Comparison of ENCODE assay signal across 8 mouse cellular contexts in genomic region chr5:63968443-63969415, GRCm38 (mm10). TPM values are rescaled to one million over a fixed set of nuclear protein-coding genes. Genes with fewer than 3 reads are reported as not detected.
DNase-seq lines count a peak whose midpoint lies in the region; ATAC-seq and TF ChIP-seq lines count a peak whose summit lies in the region.

Rell1 (minus strand) TSS chr5:63968897.

- WGBS in heart, embryonic 12.5 days, result 1% methylated on average over 83 of the region's 85 CpGs
- under 1% methylated on average over 67 of the region's 85 CpGs for WGBS in kidney, postnatal 0 days
- under 1% methylated on average over 82 of the region's 85 CpGs for WGBS in liver, embryonic 11.5 days
- WGBS in stomach, embryonic 14.5 days, result under 1% methylated on average over 80 of the region's 85 CpGs

- ATAC-seq in erythroid progenitor cell, adult 5-6 weeks (replicated peaks; ENCODE audit: low FRiP score, poor library complexity, severe bottlenecking), result peak; percentile 93
- peak; percentile 98 for ATAC-seq in heart, embryonic 12.5 days (ENCODE audit: insufficient number of reproducible peaks, low FRiP score)
- ATAC-seq in kidney, postnatal 0 days (replicated peaks; ENCODE audit: low FRiP score, low read depth), result peak; percentile 98
- peak; percentile 96 for ATAC-seq in liver, embryonic 11.5 days (replicated peaks; ENCODE audit: low FRiP score)
- ATAC-seq in stomach, embryonic 14.5 days (ENCODE audit: insufficient number of reproducible peaks, insufficient read depth, low FRiP score, low read depth), result peak; percentile 98

- peak; percentile 33; the same call in 1 of the 2 replicates for TF ChIP-seq CTCF in kidney, postnatal 0 days (IDR thresholded peaks at IDR 0.05; ENCODE audit: low read depth)

- peak within 1 kb of the TSS; percentile 94 for H3K4me2 ChIP-seq in heart, embryonic 12.5 days
- H3K4me2 ChIP-seq in kidney, postnatal 0 days (ENCODE audit: low read length), result peak within 1 kb of the TSS; percentile 78
- peak within 1 kb of the TSS; percentile 75 for H3K4me2 ChIP-seq in liver, embryonic 11.5 days
- peak within 1 kb of the TSS; percentile 68 for H3K4me2 ChIP-seq in stomach, embryonic 14.5 days (replicated peaks; ENCODE audit: low read depth, low read length)

- H3K27ac ChIP-seq in heart, embryonic 12.5 days (ENCODE audit: poor library complexity, severe bottlenecking), result peak within 1 kb of the TSS; percentile 65
- H3K27ac ChIP-seq in kidney, postnatal 0 days, result peak within 1 kb of the TSS; percentile 82
- H3K27ac ChIP-seq in liver, embryonic 11.5 days (ENCODE audit: low read depth, low read length), result peak within 1 kb of the TSS; percentile 46
- peak within 1 kb of the TSS; percentile 71 for H3K27ac ChIP-seq in stomach, embryonic 14.5 days (ENCODE audit: low read length)

- DNase-seq in CD4-positive helper T cell, adult 2 months (ENCODE audit: low read depth, low spot score), result peak; percentile 95
- peak; percentile 68 for DNase-seq in brain, embryonic 18.5 days (ENCODE audit: low read depth, low spot score)
- peak; percentile 98 for DNase-seq in kidney, postnatal 0 days (ENCODE audit: low spot score)
- DNase-seq in liver, embryonic 11.5 days (ENCODE audit: low spot score), result peak; percentile 100
- DNase-seq in naive thymus-derived CD4-positive, alpha-beta T cell, adult 2 months (ENCODE audit: low read depth), result peak; percentile 96

- H3K4me3 ChIP-seq in heart, embryonic 12.5 days, result peak within 1 kb of the TSS; percentile 91
- H3K4me3 ChIP-seq in kidney, postnatal 0 days (replicated peaks; ENCODE audit: low read depth, low read length), result peak within 1 kb of the TSS; percentile 84
- peak within 1 kb of the TSS; percentile 73 for H3K4me3 ChIP-seq in liver, embryonic 11.5 days (ENCODE audit: low read depth, low read length)
- H3K4me3 ChIP-seq in stomach, embryonic 14.5 days (ENCODE audit: low read depth, low read length), result peak within 1 kb of the TSS; percentile 80

- H3K27me3 ChIP-seq in heart, embryonic 12.5 days (replicated peaks), result no peaks in the 10 kb centered on the region
- H3K27me3 ChIP-seq in kidney, postnatal 0 days (ENCODE audit: insufficient read depth, low read length), result no peaks in the 10 kb centered on the region
- no peaks in the 10 kb centered on the region for H3K27me3 ChIP-seq in liver, embryonic 11.5 days (replicated peaks; ENCODE audit: control insufficient read depth, insufficient read depth, low read length)
- no peaks in the 10 kb centered on the region for H3K27me3 ChIP-seq in stomach, embryonic 14.5 days (ENCODE audit: control insufficient read depth, insufficient read depth, low read length)

- H3K9ac ChIP-seq in heart, embryonic 12.5 days, result peak within 1 kb of the TSS; percentile 87
- peak within 1 kb of the TSS; percentile 77 for H3K9ac ChIP-seq in kidney, postnatal 0 days (ENCODE audit: low read depth, low read length)
- peak within 1 kb of the TSS; percentile 73 for H3K9ac ChIP-seq in liver, embryonic 11.5 days (ENCODE audit: low read depth, low read length)
- peak within 1 kb of the TSS; percentile 81 for H3K9ac ChIP-seq in stomach, embryonic 14.5 days (replicated peaks; ENCODE audit: low read depth, low read length)

- H3K9me3 ChIP-seq in heart, embryonic 12.5 days (replicated peaks), result no peaks in the 10 kb centered on the region
- no peaks in the 10 kb centered on the region for H3K9me3 ChIP-seq in kidney, postnatal 0 days (replicated peaks; ENCODE audit: low read length)
- no peaks in the 10 kb centered on the region for H3K9me3 ChIP-seq in liver, embryonic 11.5 days (ENCODE audit: control insufficient read depth, low read length)
- H3K9me3 ChIP-seq in stomach, embryonic 14.5 days (ENCODE audit: control insufficient read depth, low read depth, low read length), result no peaks in the 10 kb centered on the region

- H3K36me3 ChIP-seq in heart, embryonic 12.5 days, result no peaks in the 10 kb centered on the region
- no peaks in the 10 kb centered on the region for H3K36me3 ChIP-seq in kidney, postnatal 0 days (ENCODE audit: insufficient read depth, low read length)
- H3K36me3 ChIP-seq in liver, embryonic 11.5 days (ENCODE audit: control insufficient read depth, insufficient read depth, low read length), result no peaks in the 10 kb centered on the region
- no peaks in the 10 kb centered on the region for H3K36me3 ChIP-seq in stomach, embryonic 14.5 days (ENCODE audit: control insufficient read depth, insufficient read depth, low read length)

- H3K4me1 ChIP-seq in heart, embryonic 12.5 days (replicated peaks), result peaks cover 13% of the 10 kb centered on the region
- H3K4me1 ChIP-seq in kidney, postnatal 0 days (replicated peaks; ENCODE audit: insufficient read depth, low read length), result peaks cover 26% of the 10 kb centered on the region; the same call in 1 of the 2 replicates
- H3K4me1 ChIP-seq in liver, embryonic 11.5 days (replicated peaks; ENCODE audit: control insufficient read depth, insufficient read depth, low read length), result 0 out of 2 replicates have a peak, but pooled peaks cover 3% of the 10 kb centered on the region
- peaks cover 12% of the 10 kb centered on the region; the same call in 1 of the 2 replicates for H3K4me1 ChIP-seq in stomach, embryonic 14.5 days (ENCODE audit: control insufficient read depth, insufficient read depth, low read length)

RNA-seq across cellular contexts. Expression of gene Rell1, which starts in this region (rescaled TPM):
- 19.5 and 45.3 TPM in 2 replicates for total RNA-seq in erythroid progenitor cell, adult 5-6 weeks (2015; ENCODE audit: low replicate concordance)
- 45.3 and 64.4 TPM in 2 replicates for total RNA-seq in erythroid progenitor cell, adult 5-6 weeks (2017; ENCODE audit: low replicate concordance)
- 8.5 and 10.1 TPM in 2 replicates for polyA plus RNA-seq in heart, embryonic 12.5 days (2016; fragmentation: Nextera tagmentation; extraction: Ambion mirVana)
- polyA plus RNA-seq in kidney, postnatal 0 days (2015; fragmentation: Nextera tagmentation; extraction: Ambion mirVana), result 25.5 and 27.7 TPM in 2 replicates
- 9.0 and 11.0 TPM in 2 replicates for polyA plus RNA-seq in liver, embryonic 11.5 days (2014; fragmentation: Nextera tagmentation; extraction: Ambion mirVana)
- polyA plus RNA-seq in stomach, embryonic 14.5 days (2014; fragmentation: Nextera tagmentation; extraction: Ambion mirVana), result 14.3 and 14.7 TPM in 2 replicates

Comparison
In these comparisons a context has a peak if more than half of its experiments do, and no peak if none do; other contexts are left out.
1. Peak in every context shown above with its lines: DNase-seq, ATAC-seq, H3K4me3 ChIP-seq and H3K27ac ChIP-seq.